Mouse (Mus musculus) bone marrow macrophage, adult 2 months (primary cell): ENCODE results near the gene AW551984.

Source experiments
- CTCF ChIP-seq: IDR thresholded peaks from 2 replicates; pipeline ENCODE4 v1.5.1; 2012; ENCODE audit warnings: low read depth, mild to moderate bottlenecking, low read length, moderate library complexity
- POLR2A ChIP-seq: IDR thresholded peaks from 2 replicates; pipeline ENCODE4 v1.6.1; 2012; ENCODE audit warnings: mild to moderate bottlenecking, low read depth, low read length, borderline replicate concordance

DNA sequence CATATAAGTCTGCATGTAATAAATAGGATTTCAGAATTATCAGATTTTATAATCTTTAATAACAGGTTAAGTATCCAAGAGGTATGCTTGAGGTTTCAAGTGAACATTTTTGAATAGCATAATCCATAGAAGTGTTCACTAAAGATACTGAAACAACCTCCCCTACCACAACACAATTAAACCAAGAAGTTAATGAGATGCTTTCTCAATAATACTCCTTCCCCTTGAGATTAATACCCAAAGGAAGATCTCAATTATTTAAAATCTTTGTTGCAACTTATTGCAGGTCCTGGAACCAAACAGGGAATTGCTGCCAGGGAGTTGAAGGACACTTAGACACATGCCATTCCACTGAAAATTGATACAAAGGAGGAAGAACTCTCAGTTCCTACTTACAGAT is 40.6 kb upstream of the AW551984 start, which contains the start of gene Olfr961:
- TF ChIP-seq CTCF, result no peak
- no peak for TF ChIP-seq POLR2A
